Mouse (Mus musculus): ENCODE results near the gene Plce1. TPM values are rescaled to one million over a fixed set of nuclear protein-coding genes. Genes with fewer than 3 reads are reported as not detected.
A peak's percentile ranks its signal among the peaks of the same experiment; 100 is the strongest.

Plce1 gene
- polyA plus RNA-seq, 1 experiment from 2014 or later = 3.4 TPM

GRCm38 (mm10) chr19:38750192-38750591, 269.3 kb downstream of the Plce1 start:
- ATAC-seq (no peak), DNase-seq (ENCODE audit: low read depth, low spot score) (no peak)
- no peaks in the 10 kb centered on the region for H3K27me3 ChIP-seq
- POLR2A ChIA-PET = no interaction called here
- CTCF ChIA-PET = no interaction called here
- in situ Hi-C loops (cut with MboI; ENCODE audit: low pct_unique_long_range_greater_than_20kb) = no loop called here
- TF ChIP-seq CTCF (IDR thresholded peaks at IDR 0.05) = no peak

GRCm38 (mm10) chr19:38757161-38757560, 276.3 kb downstream of the Plce1 start:
- ChIA-PET CTCF (no interaction called here), POLR2A (no interaction called here)
- no peak for DNase-seq (ENCODE audit: low read depth, low spot score)
- no peaks in the 10 kb centered on the region for H3K27me3 ChIP-seq
- no peak for TF ChIP-seq CTCF (IDR thresholded peaks at IDR 0.05)
- in situ Hi-C loops (cut with MboI; ENCODE audit: low pct_unique_long_range_greater_than_20kb) = no loop called here
- no peak for ATAC-seq

GRCm38 (mm10) chr19:38758056-38758455, 277.1 kb downstream of the Plce1 start:
- CTCF ChIA-PET = interaction anchor here (1.2 kb wide), 1 partner anchor 191 kb away, joined by 3 read pairs; no protein-coding TSS in a partner anchor
- POLR2A ChIA-PET = no interaction called here
- no peak for DNase-seq (ENCODE audit: low read depth, low spot score)
- in situ Hi-C loops (cut with MboI; ENCODE audit: low pct_unique_long_range_greater_than_20kb) = no loop called here
- no peaks in the 10 kb centered on the region for H3K27me3 ChIP-seq
- no peak for ATAC-seq
- no peak for TF ChIP-seq CTCF (IDR thresholded peaks at IDR 0.05)

- no peaks in the 10 kb centered on the region for H3K27me3 ChIP-seq
- in situ Hi-C loops (cut with MboI; ENCODE audit: low pct_unique_long_range_greater_than_20kb) = no loop called here
- ATAC-seq (no peak), DNase-seq (ENCODE audit: low read depth, low spot score) (no peak)
- ChIA-PET POLR2A (no interaction called here), CTCF (interaction anchor here (1.2 to 1.7 kb wide), 2 partner anchors 11 to 192 kb away, joined by 3 to 4 read pairs; no protein-coding TSS in a partner anchor)
- TF ChIP-seq CTCF (IDR thresholded peaks at IDR 0.05) = no peak
Measured at GRCm38 (mm10) chr19:38758685-38759472, 278.0 kb downstream of the Plce1 start.

GRCm38 (mm10) chr19:38760441-38760840, 279.5 kb downstream of the Plce1 start:
- in situ Hi-C loops (cut with MboI; ENCODE audit: low pct_unique_long_range_greater_than_20kb) = no loop called here
- ChIA-PET POLR2A (no interaction called here), CTCF (no interaction called here)
- ATAC-seq (no peak), DNase-seq (ENCODE audit: low read depth, low spot score) (no peak)
- no peak for TF ChIP-seq CTCF (IDR thresholded peaks at IDR 0.05)
- H3K27me3 ChIP-seq = no peaks in the 10 kb centered on the region

GRCm38 (mm10) chr19:38766306-38766705, 285.4 kb downstream of the Plce1 start:
- ChIA-PET CTCF (interaction anchor here (0.7 to 1.9 kb wide), 5 partner anchors 8 to 19 kb away, joined by 3 to 8 read pairs (median 3); no protein-coding TSS in a partner anchor), POLR2A (no interaction called here)
- in situ Hi-C loops (cut with MboI; ENCODE audit: low pct_unique_long_range_greater_than_20kb) = no loop called here
- DNase-seq (ENCODE audit: low read depth, low spot score) = no peak
- ATAC-seq = no peak
- H3K27me3 ChIP-seq = no peaks in the 10 kb centered on the region
- no peak for TF ChIP-seq CTCF (IDR thresholded peaks at IDR 0.05)

- POLR2A ChIA-PET = no interaction called here
- ATAC-seq (no peak), DNase-seq (ENCODE audit: low read depth, low spot score) (no peak)
- H3K27me3 ChIP-seq = no peaks in the 10 kb centered on the region
- in situ Hi-C loops (cut with MboI; ENCODE audit: low pct_unique_long_range_greater_than_20kb) = loop anchor here (5.0 to 10.0 kb wide), 2 partner anchors 343 to 521 kb away; no protein-coding TSS in a partner anchor
- peak; percentile 87 for TF ChIP-seq CTCF (IDR thresholded peaks at IDR 0.05)
- CTCF ChIA-PET = interaction anchor here (1.1 to 1.2 kb wide), 2 partner anchors 9 to 37 kb away, joined by 3 to 8 read pairs; no protein-coding TSS in a partner anchor
Measured at GRCm38 (mm10) chr19:38775548-38775947, 294.6 kb downstream of the Plce1 start.

GRCm38 (mm10) chr19:38778805-38779204, 297.9 kb downstream of the Plce1 start:
- in situ Hi-C loops (cut with MboI; ENCODE audit: low pct_unique_long_range_greater_than_20kb) = loop anchor here (5.0 to 10.0 kb wide), 2 partner anchors 347 to 524 kb away; no protein-coding TSS in a partner anchor
- ChIA-PET POLR2A (no interaction called here), CTCF (no interaction called here)
- DNase-seq (ENCODE audit: low read depth, low spot score) = peak; percentile 28
- peak; percentile 37 for ATAC-seq
- no peak for TF ChIP-seq CTCF (IDR thresholded peaks at IDR 0.05)
- no peaks in the 10 kb centered on the region for H3K27me3 ChIP-seq

- TF ChIP-seq CTCF (IDR thresholded peaks at IDR 0.05) = no peak
- H3K27me3 ChIP-seq = no peaks in the 10 kb centered on the region
- CTCF ChIA-PET = interaction anchor here (1.2 kb wide), 1 partner anchor 9 kb away, joined by 3 read pairs; no protein-coding TSS in a partner anchor
- in situ Hi-C loops (cut with MboI; ENCODE audit: low pct_unique_long_range_greater_than_20kb) = no loop called here
- ATAC-seq (peak; percentile 65), DNase-seq (ENCODE audit: low read depth, low spot score) (peak; percentile 51)
- POLR2A ChIA-PET = no interaction called here
Measured at GRCm38 (mm10) chr19:38783542-38783941, 302.6 kb downstream of the Plce1 start.

- ATAC-seq (no peak), DNase-seq (ENCODE audit: low read depth, low spot score) (no peak)
- H3K27me3 ChIP-seq = no peaks in the 10 kb centered on the region
- TF ChIP-seq CTCF (IDR thresholded peaks at IDR 0.05) = no peak
- in situ Hi-C loops (cut with MboI; ENCODE audit: low pct_unique_long_range_greater_than_20kb) = no loop called here
- CTCF ChIA-PET = no interaction called here
- POLR2A ChIA-PET = no interaction called here
Measured at GRCm38 (mm10) chr19:38787756-38788155, 306.8 kb downstream of the Plce1 start.

GRCm38 (mm10) chr19:38793563-38794045, 312.7 kb downstream of the Plce1 start:
- CTCF ChIA-PET = no interaction called here
- DNase-seq (ENCODE audit: low read depth, low spot score) = no peak
- POLR2A ChIA-PET = interaction anchor here (0.6 kb wide), 1 partner anchor 58 kb away, joined by 4 read pairs; no protein-coding TSS in a partner anchor
- TF ChIP-seq CTCF (IDR thresholded peaks at IDR 0.05) = no peak
- H3K27me3 ChIP-seq = no peaks in the 10 kb centered on the region
- no peak for ATAC-seq
- in situ Hi-C loops (cut with MboI; ENCODE audit: low pct_unique_long_range_greater_than_20kb) = no loop called here
